Mouse (Mus musculus) CH12.LX (cell line): Measurements from ENCODE around the gene Fmn2. TPM values are rescaled to one million over a fixed set of nuclear protein-coding genes. Genes with fewer than 3 reads are reported as not detected.

Experiments used
- DNase-seq: peaks from one replicate; pipeline ENCODE4 v3.0.0-alpha.2; 2013; ENCODE audit errors: extremely low read depth
- H3K27ac ChIP-seq: 2 replicates; pipeline ENCODE4 v1.5.1; 2012; ENCODE audit warnings: low read depth, mild to moderate bottlenecking, control low read depth, moderate library complexity; ENCODE audit not compliant: insufficient read depth
- H3K27me3 ChIP-seq: replicated peaks from 2 replicates; pipeline ENCODE3; 2012; ENCODE audit warnings: inconsistent platforms
- H3K36me3 ChIP-seq, 2 experiments: replicated peaks in 1 of 2; 2 replicates each; pipeline versions ENCODE3 to v1.6.1; 2012; ENCODE audit warnings: inconsistent platforms in 1 of 2, low read length in 1 of 2, mild to moderate bottlenecking in 1 of 2, mixed read lengths in 1 of 2, moderate library complexity in 1 of 2; ENCODE audit not compliant: control insufficient read depth in 1 of 2, insufficient read depth in 1 of 2
- H3K4me1 ChIP-seq, 2 experiments: 2 replicates each; pipeline ENCODE4 v1.6.1; 2012; ENCODE audit warnings: inconsistent platforms in 1 of 2, moderate library complexity in 1 of 2; ENCODE audit not compliant: insufficient read depth in 2 of 2, control insufficient read depth in 1 of 2
- H3K4me2 ChIP-seq: 2 replicates; pipeline ENCODE4 v1.6.1; 2012; ENCODE audit warnings: low read depth, mild to moderate bottlenecking, control low read depth; ENCODE audit not compliant: poor library complexity, insufficient read depth, severe bottlenecking
- H3K4me3 ChIP-seq, 3 experiments: fragments of 150-350 bp in 1 of 3; sonication (generic) in 1 of 3; replicated peaks in 1 of 3; 2 replicates each; pipeline versions ENCODE3 to v1.5.1; 2011 to 2012; ENCODE audit warnings: low read depth in 2 of 3, low read length in 2 of 3, mild to moderate bottlenecking in 2 of 3, moderate library complexity in 2 of 3, control low read depth in 1 of 3, improper control_type of control experiment in 1 of 3, inconsistent platforms in 1 of 3, mixed read lengths in 1 of 3; ENCODE audit not compliant: poor library complexity in 1 of 3
- H3K79me2 ChIP-seq: replicated peaks from 2 replicates; pipeline ENCODE4 v1.6.1; 2012; ENCODE audit warnings: mild to moderate bottlenecking, moderate library complexity; ENCODE audit not compliant: control insufficient read depth, poor library complexity, insufficient read depth, severe bottlenecking; ENCODE audit errors: extremely low read depth
- H3K9ac ChIP-seq: 2 replicates; pipeline ENCODE4 v1.6.1; 2012; ENCODE audit warnings: low read depth, mild to moderate bottlenecking, control low read depth, moderate library complexity; ENCODE audit not compliant: insufficient read depth
- H3K9me3 ChIP-seq: replicated peaks from 2 replicates; pipeline ENCODE3; 2012; ENCODE audit warnings: low read length, inconsistent platforms, mixed read lengths
- BHLHE40 ChIP-seq: IDR thresholded peaks from 2 replicates; pipeline ENCODE4 v1.6.1; 2011; ENCODE audit warnings: mild to moderate bottlenecking, low read depth, low read length, improper control_type of control experiment
- CHD1 ChIP-seq: IDR thresholded peaks from 2 replicates; pipeline ENCODE4 v1.6.1; 2012; ENCODE audit warnings: low read depth, low read length, improper control_type of control experiment, inconsistent platforms
- ELF1 ChIP-seq: IDR thresholded peaks from 2 replicates; pipeline ENCODE4 v1.6.1; 2014; ENCODE audit warnings: low read depth, mild to moderate bottlenecking, inconsistent platforms, low read length, improper control_type of control experiment
- EP300 ChIP-seq: IDR thresholded peaks from 2 replicates; pipeline ENCODE4 v1.6.1; 2011; ENCODE audit warnings: low read length, improper control_type of control experiment
- ETS1 ChIP-seq: conservative IDR thresholded peaks from 2 replicates; pipeline ENCODE4 v1.6.1; 2012; ENCODE audit warnings: low read depth, mild to moderate bottlenecking, inconsistent platforms, low read length, improper control_type of control experiment, moderate library complexity
- GABPA ChIP-seq: IDR thresholded peaks from 2 replicates; pipeline ENCODE4 v1.6.1; 2012; ENCODE audit warnings: low read depth, low read length, improper control_type of control experiment, inconsistent platforms; ENCODE audit not compliant: insufficient replicate concordance
- JUN ChIP-seq: IDR thresholded peaks from 2 replicates; pipeline ENCODE4 v1.6.1; 2011; ENCODE audit warnings: low read depth, mild to moderate bottlenecking, low read length, improper control_type of control experiment, moderate library complexity; ENCODE audit not compliant: insufficient read depth
- JUND ChIP-seq: conservative IDR thresholded peaks from 2 replicates; pipeline ENCODE4 v1.6.1; 2011; ENCODE audit warnings: low read depth, low read length, improper control_type of control experiment
- KAT2A ChIP-seq: IDR thresholded peaks from 2 replicates; pipeline ENCODE4 v1.6.1; 2012; ENCODE audit warnings: low read length, improper control_type of control experiment, inconsistent platforms; ENCODE audit not compliant: insufficient replicate concordance
- MAFK ChIP-seq: IDR thresholded peaks from 2 replicates; pipeline ENCODE4 v1.6.1; 2011; ENCODE audit warnings: low read length, improper control_type of control experiment; ENCODE audit not compliant: insufficient replicate concordance
- MEF2A ChIP-seq: IDR thresholded peaks from 2 replicates; pipeline ENCODE4 v1.6.1; 2014; ENCODE audit warnings: low read depth, mild to moderate bottlenecking, inconsistent platforms, low read length, improper control_type of control experiment, borderline replicate concordance
- MXI1 ChIP-seq: IDR thresholded peaks from 2 replicates; pipeline ENCODE4 v1.6.1; 2011; ENCODE audit warnings: mild to moderate bottlenecking, low read depth, low read length, improper control_type of control experiment
- MYC ChIP-seq: IDR thresholded peaks from 2 replicates; pipeline ENCODE4 v1.6.1; 2011; ENCODE audit warnings: low read depth, mild to moderate bottlenecking, improper control_type of control experiment, low read length
- NRF1 ChIP-seq: IDR thresholded peaks from 2 replicates; pipeline ENCODE4 v1.6.1; 2014; ENCODE audit warnings: low read depth, mild to moderate bottlenecking, inconsistent platforms, low read length, improper control_type of control experiment, moderate library complexity
- PAX5 ChIP-seq: IDR thresholded peaks from 2 replicates; pipeline ENCODE4 v1.6.1; 2012; ENCODE audit warnings: low read length, inconsistent platforms, mixed read lengths
- RAD21 ChIP-seq: IDR thresholded peaks from 2 replicates; pipeline ENCODE4 v1.6.1; 2011; ENCODE audit warnings: low read depth, mild to moderate bottlenecking, low read length, improper control_type of control experiment, moderate library complexity
- SIN3A ChIP-seq: IDR thresholded peaks from 2 replicates; pipeline ENCODE4 v1.6.1; 2012; ENCODE audit warnings: low read length, improper control_type of control experiment, inconsistent platforms
- UBTF ChIP-seq: IDR thresholded peaks from 2 replicates; pipeline ENCODE4 v1.6.1; 2012; ENCODE audit warnings: low read depth, mild to moderate bottlenecking, inconsistent platforms, low read length, improper control_type of control experiment, moderate library complexity
- USF2 ChIP-seq: conservative IDR thresholded peaks from 2 replicates; pipeline ENCODE4 v1.6.1; 2011; ENCODE audit warnings: low read depth, low read length, improper control_type of control experiment
- ZC3H11A ChIP-seq: IDR thresholded peaks from 2 replicates; pipeline ENCODE4 v1.6.1; 2012; ENCODE audit warnings: low read depth, mild to moderate bottlenecking, inconsistent platforms, low read length, improper control_type of control experiment
- ZKSCAN1 ChIP-seq: IDR thresholded peaks from 2 replicates; pipeline ENCODE4 v1.6.1; 2012; ENCODE audit warnings: low read depth, inconsistent platforms, low read length, improper control_type of control experiment, borderline replicate concordance
- ZNF384 ChIP-seq: IDR thresholded peaks from 2 replicates; pipeline ENCODE4 v1.6.1; 2012; ENCODE audit warnings: low read depth, low read length, improper control_type of control experiment, inconsistent platforms
- dilution Hi-C: fragments of 300-500 bp; cut with MboI; formaldehyde crosslinking; loops from 2 replicates; pipeline ENCODE4 v1.14.3; 2020; ENCODE audit warnings: low sequenced_read_pairs; ENCODE audit not compliant: extremely low pct_unique_long_range_greater_than_20kb, extremely low pct_ligation_motif_present
- in situ Hi-C: fragments of 300-500 bp; cut with MboI; formaldehyde crosslinking; loops from 3 replicates; pipeline ENCODE4 v1.14.3; 2019; ENCODE audit warnings: low sequenced_read_pairs, low pct_ligation_motif_present, low pct_unique_long_range_greater_than_20kb, mixed read lengths
- polyA plus RNA-seq: library from polyadenylated mRNA; unstranded; fragments of >175 nt; gene quantifications from 2 replicates; pipeline ENCODE4 v1.2.1, GENCODE M21; 2012; ENCODE audit warnings: low read depth; ENCODE audit not compliant: insufficient read length
- total RNA-seq, 2 experiments: library from RNA; depleted of rRNA; stranded (reverse); fragments of 300-350 nt in 1 of 2; fragments of >200 nt in 1 of 2; gene quantifications; 2 replicates each; pipeline ENCODE4 v1.2.3; 2012 to 2014

Gene Fmn2
- total and polyA plus RNA-seq, 3 experiments, result 0.25 to 1.6 (median 0.51) TPM

DNA sequence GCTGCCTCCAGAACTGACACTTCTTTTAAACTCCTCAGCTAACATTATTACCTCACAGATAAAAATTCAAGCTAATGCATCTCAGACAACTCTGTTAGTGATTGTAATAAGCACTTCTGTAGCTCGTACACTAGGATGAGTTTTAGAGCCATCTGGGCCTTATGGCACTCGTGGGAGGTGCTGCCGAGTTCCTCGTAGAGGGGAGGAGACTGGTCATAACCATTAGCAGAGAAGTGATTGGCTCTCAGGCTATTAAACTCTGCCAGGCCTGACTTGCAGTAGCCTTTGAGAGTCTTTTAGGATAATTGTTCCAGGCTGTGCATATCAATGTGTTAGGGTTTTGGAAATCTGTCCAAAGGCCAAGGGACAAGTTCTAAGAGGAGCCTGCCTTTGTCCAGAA lies 55.6 kb downstream of the Fmn2 start:
- Histone ChIP-seq H3K4me2 (no peak overlapping the region), H3K4me1 (no peaks in the 10 kb centered on the region), H3K36me3 (no peaks in the 10 kb centered on the region), H3K4me3 (no peak overlapping the region), H3K79me2 (no peaks in the 10 kb centered on the region), H3K27me3 (no peaks in the 10 kb centered on the region), H3K27ac (no peak overlapping the region), H3K9me3 (no peaks in the 10 kb centered on the region), H3K9ac (no peak overlapping the region)
- DNase-seq, result no peak
- in situ Hi-C loops (loop anchor here (25.0 kb wide), 1 partner anchor 95 kb away; no protein-coding TSS in a partner anchor), dilution Hi-C loops (no loop called here)
- TF ChIP-seq USF2 (no peak), CHD1 (no peak), ZNF384 (no peak), ZC3H11A (no peak), BHLHE40 (no peak), JUND (no peak), ELF1 (no peak), KAT2A (no peak), RAD21 (no peak), UBTF (no peak)

DNA sequence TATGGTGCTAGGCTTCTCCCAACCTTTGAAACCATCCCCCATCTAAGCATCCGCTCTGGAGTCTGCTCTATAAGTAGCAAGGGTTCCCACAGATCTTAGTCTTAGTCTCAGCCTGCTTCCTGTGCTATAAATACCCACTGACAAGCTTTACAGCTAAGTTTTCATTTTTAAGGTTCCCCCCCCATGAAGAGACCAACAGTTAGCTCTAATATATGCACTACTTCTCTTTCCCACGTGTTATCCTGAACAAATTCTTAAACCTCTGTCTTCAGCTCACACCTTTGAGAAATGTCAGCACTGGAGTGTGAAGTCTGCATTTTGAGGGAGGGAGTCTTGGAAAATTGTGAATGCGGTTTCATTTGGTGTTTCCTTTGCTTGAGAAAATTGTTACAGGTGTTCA lies 56.2 kb downstream of the Fmn2 start:
- Histone ChIP-seq H3K36me3 (no peaks in the 10 kb centered on the region), H3K9ac (no peak overlapping the region), H3K9me3 (no peaks in the 10 kb centered on the region), H3K79me2 (no peaks in the 10 kb centered on the region), H3K27ac (no peak overlapping the region), H3K27me3 (no peaks in the 10 kb centered on the region), H3K4me1 (no peaks in the 10 kb centered on the region), H3K4me3 (no peak overlapping the region), H3K4me2 (no peak overlapping the region)
- in situ Hi-C loops (loop anchor here (25.0 kb wide), 1 partner anchor 96 kb away; no protein-coding TSS in a partner anchor), dilution Hi-C loops (no loop called here)
- TF ChIP-seq EP300, result no peak
- TF ChIP-seq MEF2A, result no peak
- TF ChIP-seq JUN, result no peak
- TF ChIP-seq USF2, result no peak
- no peak for TF ChIP-seq MAFK
- TF ChIP-seq GABPA, result no peak
- no peak for TF ChIP-seq SIN3A
- TF ChIP-seq ZKSCAN1, result no peak
- no peak for TF ChIP-seq ZC3H11A
- no peak for TF ChIP-seq MYC
- TF ChIP-seq ETS1, result no peak
- no peak for TF ChIP-seq ELF1
- TF ChIP-seq NRF1, result no peak
- TF ChIP-seq PAX5, result no peak
- no peak for TF ChIP-seq MXI1
- no peak for DNase-seq
